Mouse (Mus musculus) myocyte (in vitro differentiated cells): ENCODE measurements at regions not wholly inside any gene's neighbourhood (a gene's known extent, or its start where the extent isn't known, plus 50 kb on each side); places are given as distances from the start of the nearest gene placed in this dataset.

Experiments
- MAX ChIP-seq: IDR thresholded peaks from one replicate; pipeline ENCODE4 v1.6.1; 2011; ENCODE audit warnings: low read depth, mild to moderate bottlenecking, control low read depth
- POLR2A ChIP-seq: IDR thresholded peaks from one replicate; pipeline ENCODE4 v1.6.1; 2011; ENCODE audit warnings: low read depth, mild to moderate bottlenecking, control low read depth, moderate library complexity; ENCODE audit not compliant: insufficient read length
- TCF12 ChIP-seq: IDR thresholded peaks from one replicate; pipeline ENCODE4 v1.6.1; 2011; ENCODE audit warnings: mild to moderate bottlenecking, control low read depth; ENCODE audit not compliant: poor library complexity, insufficient read depth, severe bottlenecking

DNA sequence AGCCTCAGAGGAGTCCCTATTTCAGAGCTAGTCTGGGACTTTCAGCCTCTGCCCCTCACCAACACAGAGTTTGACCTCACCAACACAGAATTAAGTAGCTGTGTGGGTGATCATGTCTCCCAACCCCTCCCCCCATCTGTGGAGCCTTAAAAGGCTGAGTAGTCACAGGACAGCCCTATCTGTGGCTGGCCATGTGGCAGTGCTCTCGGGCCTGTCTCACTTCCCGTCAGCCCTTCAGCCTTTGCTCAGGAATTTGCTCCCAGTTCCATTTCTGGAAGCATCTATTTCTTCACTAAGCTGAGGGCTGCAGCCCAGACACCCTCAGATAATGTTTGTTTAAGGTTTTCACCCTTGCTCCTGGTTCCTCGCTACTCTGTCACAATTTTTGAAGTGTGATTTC is 69.1 kb downstream of the Ccnl1 start:
- no peak for TF ChIP-seq POLR2A
- TF ChIP-seq MAX: no peak
- no peak for TF ChIP-seq TCF12
